Mouse (Mus musculus) liver, embryonic 16.5 days (tissue): ENCODE data around the gene Cyb5r3. TPM values are rescaled to one million over a fixed set of nuclear protein-coding genes. Genes with fewer than 3 reads are reported as not detected.
"Not testable (repeated sequence)": the region's sequence is repeated elsewhere in the genome, so short reads cannot be mapped to it uniquely, and the experiment has no call there.

ENCODE experiments used
- ATAC-seq: fragments of 200-750 bp; cut with Nextera tagmentation; 2 replicates; pipeline ENCODE4 v1.8.0; 2017; ENCODE audit warnings: low read depth, mild to moderate bottlenecking, moderate number of reproducible peaks, moderate library complexity
- H3K27ac ChIP-seq: fragments of 300-500 bp; sonication (generic); 2 replicates; pipeline ENCODE4 v1.5.1; 2014; ENCODE audit warnings: mild to moderate bottlenecking, low read length
- H3K27me3 ChIP-seq: fragments of 300-500 bp; sonication (generic); 2 replicates; pipeline ENCODE4 v1.6.1; 2014; ENCODE audit warnings: low read depth, low read length, mixed read lengths; ENCODE audit not compliant: control insufficient read depth, insufficient read depth
- H3K36me3 ChIP-seq: fragments of 300-500 bp; sonication (generic); 2 replicates; pipeline ENCODE4 v1.6.1; 2014; ENCODE audit warnings: mild to moderate bottlenecking; ENCODE audit not compliant: control insufficient read depth, insufficient read depth
- H3K4me1 ChIP-seq: fragments of 300-500 bp; sonication (generic); 2 replicates; pipeline ENCODE4 v1.6.1; 2014; ENCODE audit warnings: low read depth, low read length, mixed read lengths; ENCODE audit not compliant: control insufficient read depth
- H3K4me2 ChIP-seq: fragments of 300-500 bp; sonication (generic); 2 replicates; pipeline ENCODE4 v1.6.1; 2014; ENCODE audit warnings: low read depth, low read length, mixed read lengths
- H3K4me3 ChIP-seq: fragments of 300-500 bp; sonication (generic); 2 replicates; pipeline ENCODE4 v1.5.1; 2014; ENCODE audit warnings: low read depth, mild to moderate bottlenecking, low read length
- H3K9ac ChIP-seq: fragments of 300-500 bp; sonication (generic); 2 replicates; pipeline ENCODE4 v1.6.1; 2014; ENCODE audit warnings: low read depth, low read length
- H3K9me3 ChIP-seq: fragments of 300-500 bp; sonication (generic); replicated peaks from 2 replicates; pipeline ENCODE4 v1.6.1; 2016; ENCODE audit warnings: low read length; ENCODE audit not compliant: control insufficient read depth
- WGBS: fragments of 180-500 bp; shearing (Covaris S2); extraction: QIAGEN DNeasy Blood & Tissue Kit; methylation state at CpG from one replicate; pipeline ENCODE4 v1.1.7; 2014; ENCODE audit not compliant: insufficient replicate concordance; 5-methylcytosine and 5-hydroxymethylcytosine counted together
- polyA plus RNA-seq: library from polyadenylated mRNA; unstranded; fragments of >200 nt; fragmentation: Nextera tagmentation; extraction: Ambion mirVana; gene quantifications from 2 replicates; pipeline ENCODE4 v1.2.1, GENCODE M21; 2015

Cyb5r3 gene
- polyA plus RNA-seq, 1 experiment from 2014 or later: 171 TPM

GRCm38 (mm10) chr15:83148395-83148794, 24.0 kb downstream of the Cyb5r3 start:
- H3K4me1 ChIP-seq: peaks cover 19% of the 10 kb centered on the region
- 2% methylated on average over 21 of the region's 21 CpGs for WGBS
- ATAC-seq: no peak

GRCm38 (mm10) chr15:83145541-83145940, 26.9 kb downstream of the Cyb5r3 start:
- H3K9ac ChIP-seq: no peak overlapping the region

More at GRCm38 (mm10) chr15:83148395-83148794, 24.0 kb downstream of the Cyb5r3 start:
- H3K36me3 ChIP-seq: peaks cover 15% of the 10 kb centered on the region
- H3K9ac ChIP-seq: peak overlapping the region; percentile 98
- peak overlapping the region; percentile 93 for H3K4me2 ChIP-seq
- H3K27ac ChIP-seq: peak overlapping the region; percentile 99
- no peaks in the 10 kb centered on the region for H3K9me3 ChIP-seq
- peak overlapping the region; percentile 99 for H3K4me3 ChIP-seq
- no peaks in the 10 kb centered on the region for H3K27me3 ChIP-seq

GRCm38 (mm10) chr15:83142861-83143260, 29.5 kb downstream of the Cyb5r3 start:
- no peak for ATAC-seq
- H3K4me1 ChIP-seq: peaks cover 13% of the 10 kb centered on the region
- 80% methylated on average over 5 of the region's 5 CpGs for WGBS

More at GRCm38 (mm10) chr15:83145541-83145940, 26.9 kb downstream of the Cyb5r3 start:
- Histone ChIP-seq H3K27me3 (no peaks in the 10 kb centered on the region), H3K9me3 (no peaks in the 10 kb centered on the region), H3K4me3 (no peak overlapping the region), H3K36me3 (peaks cover 10% of the 10 kb centered on the region), H3K27ac (no peak overlapping the region), H3K4me1 (peaks cover 22% of the 10 kb centered on the region), H3K4me2 (no peak overlapping the region)
- 75% methylated on average over 6 of the region's 6 CpGs for WGBS
- no peak for ATAC-seq

GRCm38 (mm10) chr15:83135654-83136053, 36.7 kb downstream of the Cyb5r3 start:
- 44% methylated on average over 2 of the region's 2 CpGs for WGBS
- H3K4me1 ChIP-seq: peaks cover 2% of the 10 kb centered on the region; the same call in 1 of the 2 replicates
- H3K4me3 ChIP-seq: no peak overlapping the region
- H3K4me2 ChIP-seq: no peak overlapping the region
- no peak overlapping the region for H3K27ac ChIP-seq
- no peaks in the 10 kb centered on the region for H3K9me3 ChIP-seq
- peaks cover 51% of the 10 kb centered on the region for H3K36me3 ChIP-seq
- no peak for ATAC-seq
- no peak overlapping the region for H3K9ac ChIP-seq
- H3K27me3 ChIP-seq: no peaks in the 10 kb centered on the region

More at GRCm38 (mm10) chr15:83142861-83143260, 29.5 kb downstream of the Cyb5r3 start:
- Histone ChIP-seq H3K4me2 (no peak overlapping the region), H3K36me3 (peaks cover 16% of the 10 kb centered on the region), H3K4me3 (no peak overlapping the region), H3K9ac (no peak overlapping the region), H3K27me3 (no peaks in the 10 kb centered on the region), H3K27ac (no peak overlapping the region), H3K9me3 (no peaks in the 10 kb centered on the region)

GRCm38 (mm10) chr15:83134671-83135070, 37.7 kb downstream of the Cyb5r3 start:
- no peaks in the 10 kb centered on the region for H3K4me1 ChIP-seq
- no peak overlapping the region for H3K9ac ChIP-seq
- peaks cover 59% of the 10 kb centered on the region for H3K36me3 ChIP-seq
- 88% methylated on average over 6 of the region's 6 CpGs for WGBS
- ATAC-seq: no peak
- no peak overlapping the region for H3K27ac ChIP-seq
- H3K4me2 ChIP-seq: no peak overlapping the region
- no peaks in the 10 kb centered on the region for H3K27me3 ChIP-seq
- no peak overlapping the region for H3K4me3 ChIP-seq
- H3K9me3 ChIP-seq: no peaks in the 10 kb centered on the region

- no peak for ATAC-seq
- H3K4me1 ChIP-seq: no peaks in the 10 kb centered on the region
- H3K4me2 ChIP-seq: no peak overlapping the region
- H3K36me3 ChIP-seq: peaks cover 69% of the 10 kb centered on the region
- H3K27me3 ChIP-seq: no peaks in the 10 kb centered on the region
- WGBS: 85% methylated on average over 7 of the region's 7 CpGs
- H3K4me3 ChIP-seq: no peak overlapping the region
- H3K9me3 ChIP-seq: no peaks in the 10 kb centered on the region
- no peak overlapping the region for H3K9ac ChIP-seq
- H3K27ac ChIP-seq: no peak overlapping the region
Observed at GRCm38 (mm10) chr15:83129530-83130231, 42.7 kb downstream of the Cyb5r3 start.

- H3K9me3 ChIP-seq, H3K9ac ChIP-seq, H3K4me3 ChIP-seq, H3K27me3 ChIP-seq, H3K27ac ChIP-seq, H3K4me1 ChIP-seq, H3K4me2 ChIP-seq, ATAC-seq: not testable (repeated sequence)
- H3K36me3 ChIP-seq: peaks cover 52% of the 10 kb centered on the region
- 79% methylated on average over 3 of the region's 3 CpGs for WGBS
Observed at GRCm38 (mm10) chr15:83127037-83127436, 45.4 kb downstream of the Cyb5r3 start.

- Histone ChIP-seq H3K4me1 (peaks cover 7% of the 10 kb centered on the region), H3K4me2 (no peak overlapping the region), H3K9ac (no peak overlapping the region), H3K9me3 (no peaks in the 10 kb centered on the region), H3K27ac (no peak overlapping the region), H3K4me3 (no peak overlapping the region), H3K36me3 (peaks cover 48% of the 10 kb centered on the region), H3K27me3 (no peaks in the 10 kb centered on the region)
- 84% methylated on average over 9 of the region's 9 CpGs for WGBS
- no peak for ATAC-seq
Observed at GRCm38 (mm10) chr15:83126582-83126981, 45.8 kb downstream of the Cyb5r3 start.

GRCm38 (mm10) chr15:83124625-83125024, 47.8 kb downstream of the Cyb5r3 start:
- no peak for ATAC-seq
- no peak overlapping the region for H3K4me2 ChIP-seq
- no peak overlapping the region for H3K27ac ChIP-seq
- 71% methylated on average over 5 of the region's 5 CpGs for WGBS
- peaks cover 30% of the 10 kb centered on the region for H3K36me3 ChIP-seq
- no peaks in the 10 kb centered on the region for H3K9me3 ChIP-seq
- H3K9ac ChIP-seq: no peak overlapping the region
- H3K4me1 ChIP-seq: peaks cover 10% of the 10 kb centered on the region
- H3K4me3 ChIP-seq: no peak overlapping the region
- no peaks in the 10 kb centered on the region for H3K27me3 ChIP-seq
